Mouse (Mus musculus): ENCODE measurements around the gene Rgs6. TPM values are rescaled to one million over a fixed set of nuclear protein-coding genes. Genes with fewer than 3 reads are reported as not detected.
A peak's percentile ranks its signal among the peaks of the same experiment; 100 is the strongest.

Rgs6 gene
- polyA plus RNA-seq, 1 experiment = 2.9 TPM

- H3K4me1 ChIP-seq (ENCODE audit: control insufficient read depth, insufficient read depth, low read length) = no peaks in the 10 kb centered on the region
- TF ChIP-seq CTCF (conservative IDR thresholded peaks at IDR 0.05; ENCODE audit: insufficient read depth, insufficient read length, low read depth, low read length) = no peak
- TF ChIP-seq POLR2A (IDR thresholded peaks at IDR 0.05; ENCODE audit: low read depth, low read length) = no peak
- WGBS = 69% methylated on average over 2 of the region's 2 CpGs
- H3K27me3 ChIP-seq (replicated peaks; ENCODE audit: control insufficient read depth, insufficient read depth, low read length) = no peaks in the 10 kb centered on the region
- H3K36me3 ChIP-seq (ENCODE audit: control insufficient read depth, insufficient read depth, low read length) = no peaks in the 10 kb centered on the region
- H3K27ac ChIP-seq (ENCODE audit: insufficient read depth, low read depth, low read length) = no peak overlapping the region
- DNase-seq = no peak
- H3K4me3 ChIP-seq (ENCODE audit: insufficient read depth, low read depth, low read length) = no peak overlapping the region
Measured at GRCm38 (mm10) chr12:82714284-82714683, 126.2 kb downstream of the Rgs6 start.

DNA sequence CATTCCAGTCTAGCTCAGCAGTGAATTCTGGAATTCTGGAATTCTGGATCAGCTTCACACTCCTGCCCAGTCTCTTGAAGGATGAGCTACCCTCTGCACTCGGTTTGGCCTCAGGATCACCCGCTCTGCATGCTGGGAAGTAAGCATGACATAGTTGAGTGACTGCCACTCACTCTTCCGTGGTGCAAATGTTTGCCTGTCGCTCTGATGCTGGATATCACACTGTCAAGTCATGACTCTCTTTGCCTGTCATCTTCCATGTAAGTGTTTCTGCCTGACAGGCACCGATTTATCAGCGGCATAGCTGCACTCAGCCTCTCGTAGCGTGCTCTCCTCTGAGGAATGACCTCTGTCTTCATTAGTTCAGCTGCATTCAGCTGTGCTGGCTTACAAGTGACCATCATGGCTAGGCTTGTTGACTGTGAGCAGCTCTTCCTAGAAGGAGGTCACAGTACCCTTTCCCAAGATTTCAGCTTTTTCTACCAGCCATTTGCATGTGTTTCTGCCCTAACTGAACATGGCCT lies 135.0 kb downstream of the Rgs6 start:
- H3K36me3 ChIP-seq (ENCODE audit: control insufficient read depth, insufficient read depth, low read length) = no peaks in the 10 kb centered on the region
- H3K4me3 ChIP-seq (ENCODE audit: insufficient read depth, low read depth, low read length) = no peak overlapping the region
- WGBS = 82% methylated on average over 8 of the region's 8 CpGs
- DNase-seq = no peak
- no peaks in the 10 kb centered on the region for H3K4me1 ChIP-seq (ENCODE audit: control insufficient read depth, insufficient read depth, low read length)
- TF ChIP-seq CTCF (conservative IDR thresholded peaks at IDR 0.05; ENCODE audit: insufficient read depth, insufficient read length, low read depth, low read length) = no peak
- TF ChIP-seq POLR2A (IDR thresholded peaks at IDR 0.05; ENCODE audit: low read depth, low read length) = no peak
- no peaks in the 10 kb centered on the region for H3K27me3 ChIP-seq (replicated peaks; ENCODE audit: control insufficient read depth, insufficient read depth, low read length)
- H3K27ac ChIP-seq (ENCODE audit: insufficient read depth, low read depth, low read length) = no peak overlapping the region

GRCm38 (mm10) chr12:82726255-82726654 lies 138.2 kb downstream of the Rgs6 start:
- Histone ChIP-seq H3K27me3 (replicated peaks; ENCODE audit: control insufficient read depth, insufficient read depth, low read length) (no peaks in the 10 kb centered on the region), H3K27ac (ENCODE audit: insufficient read depth, low read depth, low read length) (no peak overlapping the region), H3K36me3 (ENCODE audit: control insufficient read depth, insufficient read depth, low read length) (no peaks in the 10 kb centered on the region), H3K4me3 (ENCODE audit: insufficient read depth, low read depth, low read length) (no peak overlapping the region), H3K4me1 (ENCODE audit: control insufficient read depth, insufficient read depth, low read length) (no peaks in the 10 kb centered on the region)
- 67% methylated on average over 4 of the region's 4 CpGs for WGBS
- no peak for DNase-seq
- no peak for TF ChIP-seq POLR2A (IDR thresholded peaks at IDR 0.05; ENCODE audit: low read depth, low read length)
- no peak for TF ChIP-seq CTCF (conservative IDR thresholded peaks at IDR 0.05; ENCODE audit: insufficient read depth, insufficient read length, low read depth, low read length)

- H3K27ac ChIP-seq (ENCODE audit: insufficient read depth, low read depth, low read length) = no peak overlapping the region
- no peaks in the 10 kb centered on the region for H3K27me3 ChIP-seq (replicated peaks; ENCODE audit: control insufficient read depth, insufficient read depth, low read length)
- H3K36me3 ChIP-seq (ENCODE audit: control insufficient read depth, insufficient read depth, low read length) = no peaks in the 10 kb centered on the region
- H3K4me3 ChIP-seq (ENCODE audit: insufficient read depth, low read depth, low read length) = no peak overlapping the region
- WGBS = 50% methylated on average over 7 of the region's 7 CpGs
- no peak for DNase-seq
- H3K4me1 ChIP-seq (ENCODE audit: control insufficient read depth, insufficient read depth, low read length) = no peaks in the 10 kb centered on the region
- TF ChIP-seq POLR2A (IDR thresholded peaks at IDR 0.05; ENCODE audit: low read depth, low read length) = no peak
- no peak for TF ChIP-seq CTCF (conservative IDR thresholded peaks at IDR 0.05; ENCODE audit: insufficient read depth, insufficient read length, low read depth, low read length)
Measured at GRCm38 (mm10) chr12:82731587-82731986, 143.5 kb downstream of the Rgs6 start.

GRCm38 (mm10) chr12:82742955-82743354 lies 154.9 kb downstream of the Rgs6 start:
- Histone ChIP-seq H3K27ac (ENCODE audit: insufficient read depth, low read depth, low read length) (no peak overlapping the region), H3K36me3 (ENCODE audit: control insufficient read depth, insufficient read depth, low read length) (no peaks in the 10 kb centered on the region), H3K4me3 (ENCODE audit: insufficient read depth, low read depth, low read length) (no peak overlapping the region), H3K27me3 (replicated peaks; ENCODE audit: control insufficient read depth, insufficient read depth, low read length) (no peaks in the 10 kb centered on the region), H3K4me1 (ENCODE audit: control insufficient read depth, insufficient read depth, low read length) (no peaks in the 10 kb centered on the region)
- WGBS = 74% methylated on average over 3 of the region's 3 CpGs
- peak; percentile 48 for DNase-seq
- no peak for TF ChIP-seq POLR2A (IDR thresholded peaks at IDR 0.05; ENCODE audit: low read depth, low read length)

- H3K36me3 ChIP-seq (ENCODE audit: control insufficient read depth, insufficient read depth, low read length) = no peaks in the 10 kb centered on the region
- no peak overlapping the region for H3K4me3 ChIP-seq (ENCODE audit: insufficient read depth, low read depth, low read length)
- no peaks in the 10 kb centered on the region for H3K27me3 ChIP-seq (replicated peaks; ENCODE audit: control insufficient read depth, insufficient read depth, low read length)
- WGBS = 70% methylated on average over 3 of the region's 3 CpGs
- DNase-seq = no peak
- no peaks in the 10 kb centered on the region for H3K4me1 ChIP-seq (ENCODE audit: control insufficient read depth, insufficient read depth, low read length)
- H3K27ac ChIP-seq (ENCODE audit: insufficient read depth, low read depth, low read length) = no peak overlapping the region
- no peak for TF ChIP-seq CTCF (conservative IDR thresholded peaks at IDR 0.05; ENCODE audit: insufficient read depth, insufficient read length, low read depth, low read length)
- no peak for TF ChIP-seq POLR2A (IDR thresholded peaks at IDR 0.05; ENCODE audit: low read depth, low read length)
Measured at GRCm38 (mm10) chr12:82744026-82744425, 155.9 kb downstream of the Rgs6 start.

DNA sequence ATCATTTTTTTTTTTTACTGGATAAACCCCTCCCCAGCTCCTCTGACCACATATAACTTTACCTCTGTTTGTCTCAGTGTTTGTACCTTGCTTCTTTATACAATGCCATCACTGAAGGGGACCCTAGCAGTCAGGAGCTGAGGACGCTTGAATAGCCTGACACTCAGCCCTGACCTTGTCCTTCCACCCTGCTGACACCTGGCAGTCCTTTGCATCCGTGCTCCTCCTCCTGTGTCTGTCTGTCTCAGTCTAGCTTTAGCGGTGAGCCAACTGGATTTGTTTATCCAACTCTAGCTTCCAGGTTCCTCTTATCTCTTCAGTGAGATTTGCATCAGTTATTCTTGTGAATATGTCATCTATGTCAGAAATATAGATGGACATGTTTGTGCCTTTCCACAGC lies 156.7 kb downstream of the Rgs6 start:
- Histone ChIP-seq H3K4me1 (ENCODE audit: control insufficient read depth, insufficient read depth, low read length) (no peaks in the 10 kb centered on the region), H3K27ac (ENCODE audit: insufficient read depth, low read depth, low read length) (no peak overlapping the region), H3K36me3 (ENCODE audit: control insufficient read depth, insufficient read depth, low read length) (no peaks in the 10 kb centered on the region), H3K27me3 (replicated peaks; ENCODE audit: control insufficient read depth, insufficient read depth, low read length) (no peaks in the 10 kb centered on the region), H3K4me3 (ENCODE audit: insufficient read depth, low read depth, low read length) (no peak overlapping the region)
- TF ChIP-seq POLR2A (IDR thresholded peaks at IDR 0.05; ENCODE audit: low read depth, low read length) = no peak
- TF ChIP-seq CTCF (conservative IDR thresholded peaks at IDR 0.05; ENCODE audit: insufficient read depth, insufficient read length, low read depth, low read length) = no peak
- 49% methylated on average over 3 of the region's 3 CpGs for WGBS
- no peak for DNase-seq

DNA sequence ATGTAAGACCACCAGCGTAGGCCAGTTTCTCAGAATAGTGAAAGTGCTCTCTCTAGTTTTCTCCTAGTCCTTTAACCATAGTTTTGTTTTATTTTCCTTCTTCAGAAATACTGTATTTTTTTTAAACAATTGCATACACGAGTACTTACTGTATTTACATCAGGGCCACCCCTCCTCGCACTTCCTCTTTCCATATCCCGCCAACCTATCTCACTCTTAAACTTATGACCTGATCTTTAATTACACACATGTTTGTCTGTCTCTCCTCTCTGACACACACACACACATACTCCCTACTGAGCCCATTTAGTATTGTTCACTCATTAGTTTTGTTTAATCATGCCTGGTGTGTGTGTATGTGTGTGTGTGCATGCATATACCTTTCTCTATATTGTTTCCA lies 159.0 kb downstream of the Rgs6 start:
- Histone ChIP-seq H3K27me3 (replicated peaks; ENCODE audit: control insufficient read depth, insufficient read depth, low read length) (no peaks in the 10 kb centered on the region), H3K4me1 (ENCODE audit: control insufficient read depth, insufficient read depth, low read length) (no peaks in the 10 kb centered on the region), H3K36me3 (ENCODE audit: control insufficient read depth, insufficient read depth, low read length) (no peaks in the 10 kb centered on the region), H3K4me3 (ENCODE audit: insufficient read depth, low read depth, low read length) (no peak overlapping the region), H3K27ac (ENCODE audit: insufficient read depth, low read depth, low read length) (no peak overlapping the region)
- no peak for DNase-seq
- no peak for TF ChIP-seq POLR2A (IDR thresholded peaks at IDR 0.05; ENCODE audit: low read depth, low read length)
- no peak for TF ChIP-seq CTCF (conservative IDR thresholded peaks at IDR 0.05; ENCODE audit: insufficient read depth, insufficient read length, low read depth, low read length)
- 82% methylated on average over 4 of the region's 4 CpGs for WGBS

All from kidney, adult 2 months (tissue).